Mouse (Mus musculus) neural tube, embryonic 11.5 days (tissue): ENCODE data around the gene Stim2. TPM values are rescaled to one million over a fixed set of nuclear protein-coding genes. Genes with fewer than 3 reads are reported as not detected.

Source experiments
- ATAC-seq: fragments of 200-750 bp; cut with Nextera tagmentation; 2 replicates; pipeline ENCODE4 v1.8.0; 2017; ENCODE audit warnings: moderate number of reproducible peaks, mild to moderate bottlenecking, moderate TSS enrichment, moderate library complexity; ENCODE audit not compliant: insufficient read depth, low FRiP score, low TSS enrichment
- DNase-seq: peaks from one replicate; pipeline ENCODE4 v3.0.0-alpha.2; 2015; ENCODE audit warnings: low spot score
- H3K27ac ChIP-seq: fragments of 300-500 bp; sonication (generic); 2 replicates; pipeline ENCODE4 v1.5.1; 2014; ENCODE audit warnings: low read depth, mild to moderate bottlenecking, low read length
- H3K27me3 ChIP-seq: fragments of 300-500 bp; sonication (generic); 2 replicates; pipeline ENCODE4 v1.6.1; 2014; ENCODE audit warnings: mild to moderate bottlenecking, low read length, mixed read lengths; ENCODE audit not compliant: control insufficient read depth, insufficient read depth
- H3K36me3 ChIP-seq: fragments of 300-500 bp; sonication (generic); 2 replicates; pipeline ENCODE4 v1.6.1; 2014; ENCODE audit warnings: mild to moderate bottlenecking, low read length, moderate library complexity, mixed read lengths; ENCODE audit not compliant: control insufficient read depth, insufficient read depth
- H3K4me1 ChIP-seq: fragments of 300-500 bp; sonication (generic); 2 replicates; pipeline ENCODE4 v1.6.1; 2014; ENCODE audit warnings: low read length, mixed read lengths; ENCODE audit not compliant: control insufficient read depth, insufficient read depth
- H3K4me2 ChIP-seq: fragments of 300-500 bp; sonication (generic); 2 replicates; pipeline ENCODE4 v1.6.1; 2014; ENCODE audit warnings: low read depth, mild to moderate bottlenecking, moderate library complexity
- H3K4me3 ChIP-seq: fragments of 300-500 bp; sonication (generic); 2 replicates; pipeline ENCODE4 v1.5.1; 2014; ENCODE audit warnings: low read depth, low read length
- H3K9ac ChIP-seq: fragments of 300-500 bp; sonication (generic); 2 replicates; pipeline ENCODE4 v1.6.1; 2014; ENCODE audit warnings: mild to moderate bottlenecking, low read length
- H3K9me3 ChIP-seq: fragments of 300-500 bp; sonication (generic); 2 replicates; pipeline ENCODE4 v1.6.1; 2016; ENCODE audit warnings: low read length; ENCODE audit not compliant: control insufficient read depth
- WGBS: fragments of 180-500 bp; shearing (Covaris S2); extraction: QIAGEN DNeasy Blood & Tissue Kit; methylation state at CpG from one replicate; pipeline ENCODE4 v1.1.7; 2014; 5-methylcytosine and 5-hydroxymethylcytosine counted together
- polyA plus RNA-seq: library from polyadenylated mRNA; unstranded; fragments of >200 nt; fragmentation: Nextera tagmentation; extraction: Ambion mirVana; gene quantifications from 2 replicates; pipeline ENCODE4 v1.2.1, GENCODE M21; 2014

The Stim2 gene
- polyA plus RNA-seq, 1 experiment from 2014 or later, result 22.7 TPM

- peak overlapping the region; percentile 93 for H3K4me3 ChIP-seq
- no peaks in the 10 kb centered on the region for H3K27me3 ChIP-seq
- 2% methylated on average over 6 of the region's 6 CpGs for WGBS
- peak overlapping the region; percentile 56 for H3K4me2 ChIP-seq
- DNase-seq (no peak), ATAC-seq (no peak)
- H3K9me3 ChIP-seq, result no peaks in the 10 kb centered on the region
- H3K9ac ChIP-seq, result peak overlapping the region; percentile 88
- no peaks in the 10 kb centered on the region for H3K36me3 ChIP-seq
- H3K27ac ChIP-seq, result peak overlapping the region; percentile 91; the same call in 1 of the 2 replicates
- H3K4me1 ChIP-seq, result peaks cover 12% of the 10 kb centered on the region
Observed at GRCm38 (mm10) chr5:53999461-53999770, 1.1 kb downstream of the Stim2 start.

- ATAC-seq (no peak), DNase-seq (no peak)
- Histone ChIP-seq H3K36me3 (no peaks in the 10 kb centered on the region), H3K9me3 (no peaks in the 10 kb centered on the region), H3K4me1 (peaks cover 12% of the 10 kb centered on the region), H3K27me3 (no peaks in the 10 kb centered on the region), H3K9ac (peak overlapping the region; percentile 88), H3K4me3 (peak overlapping the region; percentile 93), H3K27ac (no peak overlapping the region), H3K4me2 (peak overlapping the region; percentile 56)
- whole genome bisulfite sequencing, result 1% methylated on average over 2 of the region's 2 CpGs
Observed at GRCm38 (mm10) chr5:53999831-54000230, 1.5 kb downstream of the Stim2 start.

DNA sequence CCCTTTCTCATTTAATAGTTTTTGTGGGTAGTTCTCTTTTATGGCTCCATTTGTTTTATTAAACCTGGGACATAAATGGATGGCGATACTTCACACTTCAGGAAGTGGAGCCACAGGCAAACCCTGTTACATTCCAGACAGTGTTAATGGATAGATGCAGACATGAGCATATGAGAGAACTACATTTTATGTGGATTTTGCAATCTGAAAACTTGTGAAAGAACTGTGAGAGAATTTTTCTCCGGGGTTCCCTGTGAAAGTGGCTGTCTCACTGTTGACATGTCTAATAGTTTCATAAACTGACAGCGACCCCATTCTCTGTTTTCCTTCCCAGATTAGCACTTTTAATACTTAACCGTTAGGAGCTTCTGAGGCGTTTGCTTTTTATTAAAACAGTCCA is 2.7 kb downstream of the Stim2 start:
- no peaks in the 10 kb centered on the region for H3K36me3 ChIP-seq
- 78% methylated on average over 5 of the region's 5 CpGs for WGBS
- H3K27ac ChIP-seq, result no peak overlapping the region
- no peak overlapping the region for H3K4me3 ChIP-seq
- DNase-seq (no peak), ATAC-seq (no peak)
- H3K4me1 ChIP-seq, result peaks cover 12% of the 10 kb centered on the region
- H3K9ac ChIP-seq, result no peak overlapping the region
- no peak overlapping the region for H3K4me2 ChIP-seq
- H3K27me3 ChIP-seq, result no peaks in the 10 kb centered on the region
- H3K9me3 ChIP-seq, result no peaks in the 10 kb centered on the region

DNA sequence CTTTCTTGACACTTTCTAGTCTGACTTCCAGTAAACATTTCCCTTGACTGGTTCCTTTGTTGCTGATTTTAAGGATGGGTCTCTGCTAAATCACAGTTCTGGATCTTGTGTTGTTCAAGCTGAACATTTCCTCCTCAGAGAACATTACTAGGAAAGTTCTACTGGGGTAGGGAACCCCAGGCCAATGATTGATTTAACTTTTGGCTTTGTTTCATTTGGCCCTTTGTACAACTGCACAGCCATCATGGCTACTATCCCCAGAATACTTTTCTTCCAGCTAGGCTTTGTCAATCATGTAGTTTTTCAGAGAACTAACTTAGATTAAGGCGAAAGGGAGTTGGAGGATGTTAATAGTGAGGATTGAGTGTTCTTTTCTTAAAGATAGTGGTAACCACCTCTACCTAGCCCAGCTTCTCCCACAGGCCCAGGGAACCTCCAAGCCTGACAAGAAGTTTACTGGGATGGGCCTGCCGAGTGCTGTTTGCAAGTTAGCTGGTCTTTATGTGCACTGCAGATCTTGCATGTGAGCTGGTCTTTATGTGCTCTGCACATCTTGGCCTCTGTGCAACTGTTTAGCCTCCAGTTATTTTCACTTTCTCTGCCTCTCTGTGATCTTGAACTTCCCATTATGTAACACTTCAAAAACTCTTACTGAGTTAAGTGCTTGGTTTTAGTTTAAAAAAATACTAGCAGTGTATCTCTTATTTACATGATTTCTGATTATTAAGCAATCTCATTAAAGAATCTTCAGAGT is 7.0 kb downstream of the Stim2 start:
- Histone ChIP-seq H3K4me1 (peaks cover 3% of the 10 kb centered on the region; the same call in 1 of the 2 replicates), H3K36me3 (no peaks in the 10 kb centered on the region), H3K4me3 (no peak overlapping the region), H3K9ac (no peak overlapping the region), H3K27ac (no peak overlapping the region), H3K4me2 (no peak overlapping the region), H3K9me3 (no peaks in the 10 kb centered on the region), H3K27me3 (no peaks in the 10 kb centered on the region)
- DNase-seq (no peak), ATAC-seq (no peak)
- WGBS, result 77% methylated on average over 2 of the region's 2 CpGs

DNA sequence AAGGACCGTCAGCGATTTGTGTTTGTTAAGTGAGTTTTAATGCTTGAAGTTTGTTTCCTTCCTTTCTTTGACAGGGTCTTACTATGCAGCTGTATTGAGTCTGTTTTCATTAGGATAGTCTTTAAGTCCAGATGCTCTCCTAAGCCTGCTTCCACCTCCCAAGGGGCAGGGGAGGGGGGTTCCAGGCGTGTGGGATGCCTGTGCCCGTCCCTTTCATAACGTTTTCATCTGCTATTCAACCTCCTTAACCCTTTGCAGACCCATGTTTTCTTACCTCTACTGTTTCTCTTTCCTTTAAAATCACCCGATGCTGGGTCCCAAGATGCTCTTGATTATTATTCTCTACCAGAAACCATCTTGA is 7.5 kb downstream of the Stim2 start:
- no peak overlapping the region for H3K27ac ChIP-seq
- no peaks in the 10 kb centered on the region for H3K36me3 ChIP-seq
- no peaks in the 10 kb centered on the region for H3K4me1 ChIP-seq
- no peak overlapping the region for H3K9ac ChIP-seq
- H3K4me3 ChIP-seq, result no peak overlapping the region
- WGBS, result 41% methylated on average over 6 of the region's 6 CpGs
- H3K27me3 ChIP-seq, result no peaks in the 10 kb centered on the region
- DNase-seq (no peak), ATAC-seq (no peak)
- H3K4me2 ChIP-seq, result no peak overlapping the region
- no peaks in the 10 kb centered on the region for H3K9me3 ChIP-seq

GRCm38 (mm10) chr5:54006845-54007244 is 8.5 kb downstream of the Stim2 start:
- DNase-seq (no peak), ATAC-seq (no peak)
- Histone ChIP-seq H3K9me3 (no peaks in the 10 kb centered on the region), H3K4me1 (no peaks in the 10 kb centered on the region), H3K36me3 (no peaks in the 10 kb centered on the region), H3K27me3 (no peaks in the 10 kb centered on the region), H3K9ac (no peak overlapping the region), H3K4me2 (no peak overlapping the region), H3K4me3 (no peak overlapping the region), H3K27ac (no peak overlapping the region)
- WGBS, result 92% methylated on average over 1 of the region's 1 CpGs

DNA sequence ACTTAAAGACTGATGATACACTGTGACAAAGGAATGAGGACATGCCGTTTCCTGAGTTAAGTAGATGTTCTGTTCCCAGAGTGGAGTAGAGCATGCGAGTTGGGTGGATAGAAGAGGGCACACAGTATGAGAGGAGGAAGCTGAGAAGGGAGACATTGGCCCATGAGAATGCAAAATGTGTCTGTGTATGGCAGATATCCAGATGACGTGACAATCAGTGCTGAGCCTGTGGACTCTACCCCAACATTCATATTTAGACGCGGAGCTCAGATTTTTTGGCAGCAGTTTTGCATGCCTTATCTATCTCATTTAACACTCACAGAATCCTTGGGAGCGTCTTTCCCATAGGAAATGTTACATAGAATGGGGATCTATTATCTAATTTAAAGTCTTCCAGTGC is 9.3 kb downstream of the Stim2 start:
- Histone ChIP-seq H3K4me2 (no peak overlapping the region), H3K4me1 (no peaks in the 10 kb centered on the region), H3K27me3 (no peaks in the 10 kb centered on the region), H3K27ac (no peak overlapping the region), H3K36me3 (no peaks in the 10 kb centered on the region), H3K9ac (no peak overlapping the region), H3K9me3 (no peaks in the 10 kb centered on the region), H3K4me3 (no peak overlapping the region)
- ATAC-seq (no peak), DNase-seq (no peak)
- 92% methylated on average over 6 of the region's 6 CpGs for WGBS

- 80% methylated on average over 1 of the region's 1 CpGs for WGBS
- DNase-seq (no peak), ATAC-seq (no peak)
- H3K4me3 ChIP-seq, result no peak overlapping the region
- no peak overlapping the region for H3K9ac ChIP-seq
- no peaks in the 10 kb centered on the region for H3K36me3 ChIP-seq
- H3K9me3 ChIP-seq, result no peaks in the 10 kb centered on the region
- no peaks in the 10 kb centered on the region for H3K4me1 ChIP-seq
- no peak overlapping the region for H3K4me2 ChIP-seq
- no peaks in the 10 kb centered on the region for H3K27me3 ChIP-seq
- H3K27ac ChIP-seq, result no peak overlapping the region
Observed at GRCm38 (mm10) chr5:54013271-54013670, 15.0 kb downstream of the Stim2 start.

DNA sequence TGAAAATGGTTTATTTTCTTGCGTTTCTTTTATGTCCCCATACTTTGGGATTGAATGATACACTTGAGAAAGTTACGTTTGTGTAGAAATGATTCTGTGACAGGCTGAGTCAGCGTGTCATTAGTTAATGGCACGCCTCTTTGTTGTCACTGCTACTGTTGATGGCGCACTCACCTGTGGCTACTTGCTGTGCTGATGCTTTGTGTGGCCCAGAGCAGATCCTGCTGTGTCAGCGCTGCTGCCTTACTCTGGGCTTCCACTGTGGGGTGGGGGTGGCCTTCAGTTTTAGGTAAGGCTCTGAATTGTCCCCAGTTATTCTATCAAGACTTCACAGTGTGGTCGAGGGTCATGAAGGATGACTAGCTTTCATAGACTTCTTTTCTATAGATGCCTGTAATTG is 18.8 kb downstream of the Stim2 start:
- Histone ChIP-seq H3K36me3 (no peaks in the 10 kb centered on the region), H3K4me1 (no peaks in the 10 kb centered on the region), H3K4me3 (no peak overlapping the region), H3K9ac (no peak overlapping the region), H3K4me2 (no peak overlapping the region), H3K27me3 (no peaks in the 10 kb centered on the region), H3K9me3 (no peaks in the 10 kb centered on the region), H3K27ac (no peak overlapping the region)
- DNase-seq, result no peak
- WGBS, result 51% methylated on average over 7 of the region's 7 CpGs
- no peak for ATAC-seq
